Mouse (Mus musculus) heart, postnatal 0 days (tissue): Measurements from ENCODE around the gene Ssmem1.

Experiments
- CTCF ChIP-seq: IDR thresholded peaks from 2 replicates; pipeline ENCODE4 v1.5.1; 2016; ENCODE audit warnings: antibody characterized with exemption, control low read depth, low read depth
- EP300 ChIP-seq: IDR thresholded peaks from 2 replicates; pipeline ENCODE4 v1.6.1; 2016; ENCODE audit warnings: antibody characterized with exemption, low read depth

DNA sequence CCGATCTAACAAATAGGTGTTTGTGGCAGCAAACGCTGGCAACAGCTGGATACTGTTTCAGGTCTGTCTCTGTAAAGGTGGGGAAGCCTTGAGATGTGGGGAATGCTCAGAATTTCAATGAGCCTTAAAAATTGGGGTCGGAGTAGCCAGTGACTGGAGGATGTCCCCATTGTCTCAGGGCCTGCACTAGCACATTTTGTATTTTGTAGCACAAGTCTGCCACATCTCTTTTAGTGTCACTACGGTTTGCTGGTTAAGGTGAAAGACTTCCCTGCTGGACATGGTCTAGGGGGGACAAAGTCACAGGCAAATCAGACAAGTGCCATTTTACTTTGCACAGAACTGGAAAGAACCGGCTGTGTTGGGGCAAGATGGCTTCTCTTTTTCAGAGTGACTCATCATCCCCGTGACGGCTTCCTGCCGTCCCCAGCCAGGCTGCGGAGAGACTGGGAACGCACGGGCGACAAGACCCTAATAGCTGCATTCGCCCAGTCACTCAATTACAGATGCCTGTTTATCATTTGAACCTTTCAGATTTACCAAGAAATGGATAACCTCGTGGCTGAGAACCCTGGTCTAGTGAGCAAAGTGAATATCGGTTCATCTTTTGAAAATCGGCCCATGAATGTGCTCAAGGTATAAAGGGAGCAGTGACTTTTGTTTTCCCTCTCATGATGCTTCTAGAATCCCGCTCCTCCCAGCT is 37.1 kb downstream of the Ssmem1 start:
- TF ChIP-seq CTCF (no peak), EP300 (peak; percentile 41; the same call in 1 of the 2 replicates)
